Mouse (Mus musculus): ENCODE measurements at regions not wholly inside any gene's neighbourhood (a gene's known extent, or its start where the extent isn't known, plus 50 kb on each side); places are given as distances from the start of the nearest gene placed in this dataset.
"Not testable (repeated sequence)": the region's sequence is repeated elsewhere in the genome, so short reads cannot be mapped to it uniquely, and the experiment has no call there.

- H3K4me2 ChIP-seq; H3K4me3 ChIP-seq (ENCODE audit: low read depth, low read length); H3K9ac ChIP-seq (ENCODE audit: low read depth, low read length); H3K9me3 ChIP-seq (ENCODE audit: control insufficient read depth, low read length); ATAC-seq (replicated peaks; ENCODE audit: low FRiP score); H3K27ac ChIP-seq (ENCODE audit: low read depth, low read length); H3K27me3 ChIP-seq (replicated peaks; ENCODE audit: control insufficient read depth, insufficient read depth, low read length); DNase-seq (ENCODE audit: low spot score); H3K4me1 ChIP-seq (replicated peaks; ENCODE audit: control insufficient read depth, insufficient read depth, low read length); H3K36me3 ChIP-seq (ENCODE audit: control insufficient read depth, insufficient read depth, low read length): not testable (repeated sequence)
- WGBS, result 83% methylated on average over 2 of the region's 2 CpGs
Measured at GRCm38 (mm10) chr12:114909799-114910198, 1137.7 kb upstream of the Zfp386 start.

- not testable (repeated sequence) for H3K9ac ChIP-seq (ENCODE audit: low read depth, low read length); H3K36me3 ChIP-seq (ENCODE audit: control insufficient read depth, insufficient read depth, low read length); H3K4me1 ChIP-seq (replicated peaks; ENCODE audit: control insufficient read depth, insufficient read depth, low read length); H3K4me3 ChIP-seq (ENCODE audit: low read depth, low read length); H3K9me3 ChIP-seq (ENCODE audit: control insufficient read depth, low read length); H3K27ac ChIP-seq (ENCODE audit: low read depth, low read length); H3K4me2 ChIP-seq; ATAC-seq (replicated peaks; ENCODE audit: low FRiP score); H3K27me3 ChIP-seq (replicated peaks; ENCODE audit: control insufficient read depth, insufficient read depth, low read length); DNase-seq (ENCODE audit: low spot score)
Measured at GRCm38 (mm10) chr12:114914406-114914805, 1133.1 kb upstream of the Zfp386 start.

- 60% methylated on average over 3 of the region's 3 CpGs for WGBS
- no peaks in the 10 kb centered on the region for H3K4me1 ChIP-seq (replicated peaks; ENCODE audit: control insufficient read depth, insufficient read depth, low read length)
- DNase-seq (ENCODE audit: low spot score), result no peak
- no peak overlapping the region for H3K27ac ChIP-seq (ENCODE audit: low read depth, low read length)
- H3K36me3 ChIP-seq (ENCODE audit: control insufficient read depth, insufficient read depth, low read length), result no peaks in the 10 kb centered on the region
- H3K9ac ChIP-seq (ENCODE audit: low read depth, low read length), result no peak overlapping the region
- no peaks in the 10 kb centered on the region for H3K27me3 ChIP-seq (replicated peaks; ENCODE audit: control insufficient read depth, insufficient read depth, low read length)
- no peaks in the 10 kb centered on the region; the same call in 1 of the 2 replicates for H3K9me3 ChIP-seq (ENCODE audit: control insufficient read depth, low read length)
- ATAC-seq (replicated peaks; ENCODE audit: low FRiP score), result no peak
- H3K4me2 ChIP-seq, result no peak overlapping the region
- H3K4me3 ChIP-seq (ENCODE audit: low read depth, low read length), result no peak overlapping the region
Measured at GRCm38 (mm10) chr12:114927691-114928090, 1119.8 kb upstream of the Zfp386 start.

GRCm38 (mm10) chr12:114932158-114932557 is 1115.4 kb upstream of the Zfp386 start:
- no peak overlapping the region for H3K9ac ChIP-seq (ENCODE audit: low read depth, low read length)
- H3K9me3 ChIP-seq (ENCODE audit: control insufficient read depth, low read length), result no peaks in the 10 kb centered on the region; the same call in 1 of the 2 replicates
- H3K27ac ChIP-seq (ENCODE audit: low read depth, low read length), result no peak overlapping the region
- H3K36me3 ChIP-seq (ENCODE audit: control insufficient read depth, insufficient read depth, low read length), result no peaks in the 10 kb centered on the region
- no peak overlapping the region for H3K4me2 ChIP-seq
- DNase-seq (ENCODE audit: low spot score), result no peak
- no peaks in the 10 kb centered on the region for H3K4me1 ChIP-seq (replicated peaks; ENCODE audit: control insufficient read depth, insufficient read depth, low read length)
- H3K4me3 ChIP-seq (ENCODE audit: low read depth, low read length), result no peak overlapping the region
- no peak for ATAC-seq (replicated peaks; ENCODE audit: low FRiP score)
- H3K27me3 ChIP-seq (replicated peaks; ENCODE audit: control insufficient read depth, insufficient read depth, low read length), result no peaks in the 10 kb centered on the region
- 79% methylated on average over 3 of the region's 3 CpGs for WGBS

- DNase-seq (ENCODE audit: low spot score) (no peak), ATAC-seq (replicated peaks; ENCODE audit: low FRiP score) (no peak)
- Histone ChIP-seq H3K4me1 (replicated peaks; ENCODE audit: control insufficient read depth, insufficient read depth, low read length) (no peaks in the 10 kb centered on the region), H3K9ac (ENCODE audit: low read depth, low read length) (no peak overlapping the region), H3K9me3 (ENCODE audit: control insufficient read depth, low read length) (no peaks in the 10 kb centered on the region; the same call in 1 of the 2 replicates), H3K36me3 (ENCODE audit: control insufficient read depth, insufficient read depth, low read length) (no peaks in the 10 kb centered on the region), H3K4me3 (ENCODE audit: low read depth, low read length) (no peak overlapping the region), H3K27ac (ENCODE audit: low read depth, low read length) (no peak overlapping the region), H3K27me3 (replicated peaks; ENCODE audit: control insufficient read depth, insufficient read depth, low read length) (no peaks in the 10 kb centered on the region), H3K4me2 (no peak overlapping the region)
- WGBS, result 74% methylated on average over 2 of the region's 2 CpGs
Measured at GRCm38 (mm10) chr12:114932669-114933068, 1114.9 kb upstream of the Zfp386 start.

- H3K36me3 ChIP-seq (ENCODE audit: control insufficient read depth, insufficient read depth, low read length); H3K9ac ChIP-seq (ENCODE audit: low read depth, low read length); H3K4me3 ChIP-seq (ENCODE audit: low read depth, low read length); H3K4me2 ChIP-seq; H3K27ac ChIP-seq (ENCODE audit: low read depth, low read length); H3K27me3 ChIP-seq (replicated peaks; ENCODE audit: control insufficient read depth, insufficient read depth, low read length); DNase-seq (ENCODE audit: low spot score); H3K9me3 ChIP-seq (ENCODE audit: control insufficient read depth, low read length); ATAC-seq (replicated peaks; ENCODE audit: low FRiP score); H3K4me1 ChIP-seq (replicated peaks; ENCODE audit: control insufficient read depth, insufficient read depth, low read length): not testable (repeated sequence)
Measured at GRCm38 (mm10) chr12:114936865-114937264, 1110.7 kb upstream of the Zfp386 start.

GRCm38 (mm10) chr12:114939576-114939975 is 1107.9 kb upstream of the Zfp386 start:
- ATAC-seq (replicated peaks; ENCODE audit: low FRiP score) (no peak), DNase-seq (ENCODE audit: low spot score) (no peak)
- H3K27ac ChIP-seq (ENCODE audit: low read depth, low read length), result no peak overlapping the region
- no peak overlapping the region for H3K4me2 ChIP-seq
- no peak overlapping the region for H3K9ac ChIP-seq (ENCODE audit: low read depth, low read length)
- H3K36me3 ChIP-seq (ENCODE audit: control insufficient read depth, insufficient read depth, low read length), result no peaks in the 10 kb centered on the region
- no peak overlapping the region for H3K4me3 ChIP-seq (ENCODE audit: low read depth, low read length)
- no peaks in the 10 kb centered on the region for H3K4me1 ChIP-seq (replicated peaks; ENCODE audit: control insufficient read depth, insufficient read depth, low read length)
- H3K27me3 ChIP-seq (replicated peaks; ENCODE audit: control insufficient read depth, insufficient read depth, low read length), result no peaks in the 10 kb centered on the region
- H3K9me3 ChIP-seq (ENCODE audit: control insufficient read depth, low read length), result no peaks in the 10 kb centered on the region

- DNase-seq (ENCODE audit: low spot score) (no peak), ATAC-seq (replicated peaks; ENCODE audit: low FRiP score) (no peak)
- peaks cover 4% of the 10 kb centered on the region for H3K9me3 ChIP-seq (ENCODE audit: control insufficient read depth, low read length)
- H3K27me3 ChIP-seq (replicated peaks; ENCODE audit: control insufficient read depth, insufficient read depth, low read length), result no peaks in the 10 kb centered on the region
- H3K4me3 ChIP-seq (ENCODE audit: low read depth, low read length), result no peak overlapping the region
- no peak overlapping the region for H3K9ac ChIP-seq (ENCODE audit: low read depth, low read length)
- no peaks in the 10 kb centered on the region for H3K36me3 ChIP-seq (ENCODE audit: control insufficient read depth, insufficient read depth, low read length)
- H3K27ac ChIP-seq (ENCODE audit: low read depth, low read length), result no peak overlapping the region
- H3K4me2 ChIP-seq, result no peak overlapping the region
- WGBS, result 52% methylated on average over 1 of the region's 1 CpGs
- no peaks in the 10 kb centered on the region for H3K4me1 ChIP-seq (replicated peaks; ENCODE audit: control insufficient read depth, insufficient read depth, low read length)
Measured at GRCm38 (mm10) chr12:114962105-114962504, 1085.4 kb upstream of the Zfp386 start.

- WGBS, result 78% methylated on average over 1 of the region's 1 CpGs
- H3K27me3 ChIP-seq (replicated peaks; ENCODE audit: control insufficient read depth, insufficient read depth, low read length); H3K36me3 ChIP-seq (ENCODE audit: control insufficient read depth, insufficient read depth, low read length); DNase-seq (ENCODE audit: low spot score); H3K9me3 ChIP-seq (ENCODE audit: control insufficient read depth, low read length); H3K4me2 ChIP-seq; H3K4me1 ChIP-seq (replicated peaks; ENCODE audit: control insufficient read depth, insufficient read depth, low read length); H3K27ac ChIP-seq (ENCODE audit: low read depth, low read length); ATAC-seq (replicated peaks; ENCODE audit: low FRiP score); H3K9ac ChIP-seq (ENCODE audit: low read depth, low read length); H3K4me3 ChIP-seq (ENCODE audit: low read depth, low read length): not testable (repeated sequence)
Measured at GRCm38 (mm10) chr12:114964251-114964650, 1083.3 kb upstream of the Zfp386 start.
